In the genomic region with DNA sequence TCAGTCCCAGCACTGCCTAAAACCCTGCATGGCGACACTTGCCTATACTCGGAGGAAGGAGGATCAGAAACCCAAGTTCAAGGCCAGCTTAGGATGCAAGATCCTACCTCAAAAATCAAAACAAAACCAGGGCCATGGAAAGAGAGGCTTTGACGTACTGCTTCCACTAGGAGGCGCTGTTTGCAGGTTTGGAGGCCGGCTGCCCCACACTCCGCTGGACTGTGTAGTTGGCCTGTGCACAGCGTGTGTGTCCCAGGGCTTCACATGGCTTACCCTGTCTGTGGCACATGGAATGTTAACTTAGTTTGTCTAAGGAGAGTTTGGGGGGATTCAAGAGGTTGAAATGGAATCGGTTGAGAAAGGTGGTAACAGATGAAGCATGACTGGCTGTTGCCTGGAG, we compare ENCODE assay signal across 8 mouse cellular contexts. TPM values are rescaled to one million over a fixed set of nuclear protein-coding genes. Genes with fewer than 3 reads are reported as not detected.
DNase-seq lines count a peak whose midpoint lies in the region; ATAC-seq and TF ChIP-seq lines count a peak whose summit lies in the region.

No protein-coding gene starts in this region.

- H3K4me1 ChIP-seq in MEL (ENCODE audit: control insufficient read depth in 1 of 2, insufficient read depth in 2 of 2, low read length in 2 of 2): no peaks in the 10 kb centered on the region
- no peaks in the 10 kb centered on the region for H3K4me1 ChIP-seq in heart, embryonic 16.5 days (ENCODE audit: control insufficient read depth, insufficient read depth, low read length)
- H3K4me1 ChIP-seq in limb, embryonic 10.5 days: no peaks in the 10 kb centered on the region

- intact Hi-C loops in left cerebral cortex, adult 2 months (cut with DNase I): no loop called here

- H3K79me2 ChIP-seq in MEL (ENCODE audit: control insufficient read depth, insufficient read depth, low read length, poor library complexity): no peaks in the 10 kb centered on the region

- TF ChIP-seq POLR2A in MEL (IDR thresholded peaks at IDR 0.05; ENCODE audit: control insufficient read depth in 1 of 2, insufficient read depth in 1 of 2, low read depth in 1 of 2, low read length in 2 of 2, poor library complexity in 1 of 2): no peak

- ATAC-seq in heart, embryonic 16.5 days (replicated peaks; ENCODE audit: extremely low read depth, insufficient read depth, low FRiP score): peak; percentile 55; the same call in 1 of the 2 replicates

- no peaks in the 10 kb centered on the region for H3K9me3 ChIP-seq in MEL (replicated peaks; ENCODE audit: insufficient read depth, low read length)
- H3K9me3 ChIP-seq in heart, embryonic 16.5 days (replicated peaks; ENCODE audit: control insufficient read depth, low read length): no peaks in the 10 kb centered on the region
- H3K9me3 ChIP-seq in limb, embryonic 10.5 days (replicated peaks): no peaks in the 10 kb centered on the region

- no peak overlapping the region for H3K27ac ChIP-seq in left cerebral cortex, adult 2 months
- no peak overlapping the region for H3K27ac ChIP-seq in MEL (ENCODE audit: control insufficient read depth, low read depth, low read length)
- no peak overlapping the region for H3K27ac ChIP-seq in heart, embryonic 16.5 days (ENCODE audit: low read length)
- H3K27ac ChIP-seq in limb, embryonic 10.5 days: no peak overlapping the region

- H3K4me2 ChIP-seq in heart, embryonic 16.5 days (ENCODE audit: low read depth, low read length): no peak overlapping the region

- no peaks in the 10 kb centered on the region for H3K36me3 ChIP-seq in MEL (ENCODE audit: control insufficient read depth in 1 of 2, insufficient read depth in 2 of 2, low read length in 2 of 2)
- H3K36me3 ChIP-seq in heart, embryonic 16.5 days (ENCODE audit: control insufficient read depth, insufficient read depth): peaks cover 5% of the 10 kb centered on the region; the same call in 1 of the 2 replicates
- H3K36me3 ChIP-seq in limb, embryonic 10.5 days: peaks cover 49% of the 10 kb centered on the region

- TF ChIP-seq EP300 in MEL (IDR thresholded peaks at IDR 0.05; ENCODE audit: low read depth in 1 of 2, low read length in 2 of 2): no peak

- no peak overlapping the region for H3K9ac ChIP-seq in MEL (ENCODE audit: control insufficient read depth, low read depth, low read length, poor library complexity, severe bottlenecking)
- H3K9ac ChIP-seq in heart, embryonic 16.5 days (ENCODE audit: low read length): no peak overlapping the region

- H3K4me3 ChIP-seq in left cerebral cortex, adult 2 months: no peak overlapping the region
- no peak overlapping the region for H3K4me3 ChIP-seq in MEL (ENCODE audit: control insufficient read depth in 1 of 2, insufficient read depth in 1 of 2, low read depth in 2 of 2, low read length in 2 of 2)
- no peak overlapping the region for H3K4me3 ChIP-seq in heart, embryonic 16.5 days (ENCODE audit: low read length)
- no peak overlapping the region for H3K4me3 ChIP-seq in limb, embryonic 10.5 days

- peak; percentile 76 for TF ChIP-seq CTCF in left cerebral cortex, adult 2 months (IDR thresholded peaks at IDR 0.05)
- TF ChIP-seq CTCF in MEL (IDR thresholded peaks at IDR 0.05 in 2 of 3, conservative IDR thresholded peaks at IDR 0.05 in 1 of 3; ENCODE audit: control insufficient read depth in 1 of 3, insufficient read depth in 1 of 3, low read depth in 2 of 3, low read length in 3 of 3, poor library complexity in 1 of 3, severe bottlenecking in 1 of 3): peak; percentile 88 to 98 (median 94)

- no peaks in the 10 kb centered on the region for H3K27me3 ChIP-seq in MEL (ENCODE audit: control insufficient read depth in 1 of 2, insufficient read depth in 2 of 2, low read length in 2 of 2)
- H3K27me3 ChIP-seq in heart, embryonic 16.5 days (ENCODE audit: control insufficient read depth, insufficient read depth, low read length): no peaks in the 10 kb centered on the region
- no peaks in the 10 kb centered on the region for H3K27me3 ChIP-seq in limb, embryonic 10.5 days (ENCODE audit: low read depth, poor library complexity, severe bottlenecking)

- TF ChIP-seq RAD21 in MEL (IDR thresholded peaks at IDR 0.05; ENCODE audit: low read depth, low read length): peak; percentile 68

- WGBS in heart, embryonic 16.5 days: 17% methylated on average over 8 of the region's 8 CpGs
- 24% methylated on average over 8 of the region's 8 CpGs for WGBS in limb, embryonic 10.5 days

- peak in 1 of 2 experiments; percentile 34 for DNase-seq in left cerebral cortex, adult 2 months (ENCODE audit: extremely low spot score in 1 of 2, low spot score in 2 of 2)
- DNase-seq in left cerebral cortex, adult 8-10 months (ENCODE audit: low spot score in 2 of 2): no peak
- peak; percentile 71 for DNase-seq in MEL (ENCODE audit: low read depth, low spot score)
- DNase-seq in cerebellum, adult 18-20 months: peak; percentile 46 to 70
- peak; percentile 82 for DNase-seq in limb, embryonic 10.5 days (ENCODE audit: low spot score)
- peak; percentile 64 to 75 for DNase-seq in natural killer cell, adult 2 months (ENCODE audit: low spot score in 2 of 2)
- DNase-seq in thymus, postnatal 36 days: peak; percentile 49 to 54

TF ChIP-seq in MEL, 35 proteins besides CTCF, POLR2A, EP300 and RAD21:
- TF ChIP-seq TCF12 (IDR thresholded peaks at IDR 0.05; ENCODE audit: low read depth, low read length) (no peak), HCFC1 (IDR thresholded peaks at IDR 0.05; ENCODE audit: low read depth, low read length) (no peak), CHD1 (IDR thresholded peaks at IDR 0.05; ENCODE audit: low read depth, low read length) (no peak), SMC3 (IDR thresholded peaks at IDR 0.05; ENCODE audit: low read depth, low read length) (peak; percentile 83), POLR2AphosphoS2 (IDR thresholded peaks at IDR 0.05; ENCODE audit: low read length) (no peak), RCOR1 (IDR thresholded peaks at IDR 0.05; ENCODE audit: low read depth, low read length) (no peak), ZC3H11A (IDR thresholded peaks at IDR 0.05; ENCODE audit: low read depth, low read length) (peak; percentile 59), MAZ (IDR thresholded peaks at IDR 0.05; ENCODE audit: low read depth, low read length) (no peak), POLR2AphosphoS5 (IDR thresholded peaks at IDR 0.05; ENCODE audit: borderline replicate concordance, low read depth, low read length) (no peak), ZKSCAN1 (IDR thresholded peaks at IDR 0.05; ENCODE audit: low read depth, low read length) (no peak), CHD2 (IDR thresholded peaks at IDR 0.05; ENCODE audit: low read length) (no peak)
TF ChIP-seq in MEL: peak in this region for 2.

RNA-seq across cellular contexts. Expression of gene Rabep2, which starts 8.3 kb away (rescaled TPM):
- total RNA-seq in left cerebral cortex, adult 2 months (2021): 10 to 100 TPM; 14.7 to 14.8 TPM
- 10 to 100 TPM; 12.0 to 16.0 (median 13.7) TPM for total RNA-seq in left cerebral cortex, adult 8-10 months (2022)
- 12.9 and 15.2 TPM in 2 replicates for total RNA-seq in MEL (2012; rRNA removed)
- polyA plus RNA-seq in MEL (2012; ENCODE audit: insufficient read depth in 1 of 2, insufficient read length in 2 of 2, low read depth in 1 of 2, low replicate concordance in 2 of 2, missing spikeins in 1 of 2): 10 to 100 TPM in 1 of 2 experiments, not detected in 1; 16.2 TPM
- polyA plus RNA-seq in heart, embryonic 16.5 days (2015; fragmentation: Nextera tagmentation; extraction: Ambion mirVana): 22.1 and 22.2 TPM in 2 replicates
- 30.3 and 36.9 TPM in 2 replicates for polyA plus RNA-seq in limb, embryonic 10.5 days (2016; fragmentation: Nextera tagmentation; extraction: Ambion mirVana)

RNA-seq across cellular contexts. Expression of gene Cd19, which starts 22.2 kb away (rescaled TPM):
- not detected for total RNA-seq in left cerebral cortex, adult 2 months (2021)
- total RNA-seq in left cerebral cortex, adult 8-10 months (2022): not detected
- total RNA-seq in MEL (2012; rRNA removed): not detected in 2 replicates
- polyA plus RNA-seq in MEL (2012; ENCODE audit: insufficient read depth in 1 of 2, insufficient read length in 2 of 2, low read depth in 1 of 2, low replicate concordance in 2 of 2, missing spikeins in 1 of 2): not detected
- polyA plus RNA-seq in heart, embryonic 16.5 days (2015; fragmentation: Nextera tagmentation; extraction: Ambion mirVana): 0.05 and 0.09 TPM in 2 replicates
- not detected in 2 replicates for polyA plus RNA-seq in limb, embryonic 10.5 days (2016; fragmentation: Nextera tagmentation; extraction: Ambion mirVana)

RNA-seq across cellular contexts. Expression of gene Atp2a1, which starts 26.1 kb away (rescaled TPM):
- total RNA-seq in left cerebral cortex, adult 2 months (2021): under 1 TPM; 0.14 to 0.35 TPM
- total RNA-seq in left cerebral cortex, adult 8-10 months (2022): 1 to 10 TPM in 3 of 4 experiments, under 1 TPM in 1; 0.95 to 9.4 (median 5.3) TPM
- total RNA-seq in MEL (2012; rRNA removed): 0.04 and 0.20 TPM in 2 replicates
- polyA plus RNA-seq in MEL (2012; ENCODE audit: insufficient read depth in 1 of 2, insufficient read length in 2 of 2, low read depth in 1 of 2, low replicate concordance in 2 of 2, missing spikeins in 1 of 2): under 1 TPM in 1 of 2 experiments, not detected in 1; 0.47 TPM
- polyA plus RNA-seq in heart, embryonic 16.5 days (2015; fragmentation: Nextera tagmentation; extraction: Ambion mirVana): 1.4 and 6.4 TPM in 2 replicates
- 0.59 and 5.3 TPM in 2 replicates for polyA plus RNA-seq in limb, embryonic 10.5 days (2016; fragmentation: Nextera tagmentation; extraction: Ambion mirVana)

RNA-seq across cellular contexts. Expression of gene Sh2b1, which starts 38.4 kb away (rescaled TPM):
- 10 to 100 TPM; 76.5 to 78.3 TPM for total RNA-seq in left cerebral cortex, adult 2 months (2021)
- 10 to 100 TPM; 64.2 to 70.0 (median 67.1) TPM for total RNA-seq in left cerebral cortex, adult 8-10 months (2022)
- 11.8 and 13.1 TPM in 2 replicates for total RNA-seq in MEL (2012; rRNA removed)
- 10 to 100 TPM in 1 of 2 experiments, not detected in 1; 48.9 TPM for polyA plus RNA-seq in MEL (2012; ENCODE audit: insufficient read depth in 1 of 2, insufficient read length in 2 of 2, low read depth in 1 of 2, low replicate concordance in 2 of 2, missing spikeins in 1 of 2)
- polyA plus RNA-seq in heart, embryonic 16.5 days (2015; fragmentation: Nextera tagmentation; extraction: Ambion mirVana): 44.3 and 46.0 TPM in 2 replicates
- 55.1 and 62.5 TPM in 2 replicates for polyA plus RNA-seq in limb, embryonic 10.5 days (2016; fragmentation: Nextera tagmentation; extraction: Ambion mirVana)

RNA-seq across cellular contexts. Expression of gene Nfatc2ip, which starts 40.3 kb away (rescaled TPM):
- 1 to 10 TPM; 6.2 to 6.8 TPM for total RNA-seq in left cerebral cortex, adult 2 months (2021)
- total RNA-seq in left cerebral cortex, adult 8-10 months (2022): 1 to 10 TPM; 4.4 to 6.4 (median 5.3) TPM
- total RNA-seq in MEL (2012; rRNA removed): 6.3 and 7.9 TPM in 2 replicates
- 10 to 100 TPM in 1 of 2 experiments, not detected in 1; 13.0 TPM for polyA plus RNA-seq in MEL (2012; ENCODE audit: insufficient read depth in 1 of 2, insufficient read length in 2 of 2, low read depth in 1 of 2, low replicate concordance in 2 of 2, missing spikeins in 1 of 2)
- polyA plus RNA-seq in heart, embryonic 16.5 days (2015; fragmentation: Nextera tagmentation; extraction: Ambion mirVana): 1.4 TPM in 2 replicates
- 2.6 and 2.9 TPM in 2 replicates for polyA plus RNA-seq in limb, embryonic 10.5 days (2016; fragmentation: Nextera tagmentation; extraction: Ambion mirVana)

Comparison
In these comparisons a context has a peak if more than half of its experiments do, and no peak if none do; other contexts are left out.
1. DNase-seq: peak in MEL (single experiment), cerebellum, adult 18-20 months (2 of 2), limb, embryonic 10.5 days (single experiment), natural killer cell, adult 2 months (2 of 2) and thymus, postnatal 36 days (2 of 2); none in left cerebral cortex, adult 8-10 months (0 of 2).